Mouse (Mus musculus): ENCODE results near the gene Hecw2. TPM values are rescaled to one million over a fixed set of nuclear protein-coding genes. Genes with fewer than 3 reads are reported as not detected.

Hecw2 gene
- polyA plus RNA-seq, 1 experiment: 0.76 TPM

GRCm38 (mm10) chr1:53784291-53784720 lies 410.7 kb downstream of the Hecw2 start:
- no peak for DNase-seq (ENCODE audit: low spot score)

GRCm38 (mm10) chr1:53782956-53783355 lies 412.0 kb downstream of the Hecw2 start:
- DNase-seq (ENCODE audit: low spot score): no peak

GRCm38 (mm10) chr1:53782079-53782478 lies 412.9 kb downstream of the Hecw2 start:
- DNase-seq (ENCODE audit: low spot score): no peak

- no peak for DNase-seq (ENCODE audit: low spot score)
Observed at GRCm38 (mm10) chr1:53781311-53781710, 413.7 kb downstream of the Hecw2 start.

- no peak for DNase-seq (ENCODE audit: low spot score)
Observed at GRCm38 (mm10) chr1:53776176-53776905, 418.6 kb downstream of the Hecw2 start.

- no peak for DNase-seq (ENCODE audit: low spot score)
Observed at GRCm38 (mm10) chr1:53775545-53775944, 419.4 kb downstream of the Hecw2 start.

- no peak for DNase-seq (ENCODE audit: low spot score)
Observed at GRCm38 (mm10) chr1:53775036-53775435, 419.9 kb downstream of the Hecw2 start.

- no peak for DNase-seq (ENCODE audit: low spot score)
Observed at GRCm38 (mm10) chr1:53774571-53774970, 420.4 kb downstream of the Hecw2 start.

GRCm38 (mm10) chr1:53773994-53774393 lies 421.0 kb downstream of the Hecw2 start:
- no peak for DNase-seq (ENCODE audit: low spot score)

- DNase-seq (ENCODE audit: low spot score): no peak
Observed at GRCm38 (mm10) chr1:53772967-53773366, 422.0 kb downstream of the Hecw2 start.

GRCm38 (mm10) chr1:53771476-53771875 lies 423.5 kb downstream of the Hecw2 start:
- no peak for DNase-seq (ENCODE audit: low spot score)

- no peak for DNase-seq (ENCODE audit: low spot score)
Observed at GRCm38 (mm10) chr1:53766112-53766511, 428.9 kb downstream of the Hecw2 start.

GRCm38 (mm10) chr1:53757316-53757715 lies 437.7 kb downstream of the Hecw2 start:
- DNase-seq (ENCODE audit: low spot score): no peak

Other genes starting within 250 kb of the Hecw2 start
- gene Ccdc150, start 55.5 kb upstream of the Hecw2 start, polyA plus RNA-seq (2012; rRNA removed): 0.15 TPM in 2 replicates
- 11.4 and 12.0 TPM in 2 replicates for gene Gtf3c3, start 243.8 kb upstream of the Hecw2 start, polyA plus RNA-seq (2012; rRNA removed)

All from urinary bladder, adult 2 months (tissue).